Mouse (Mus musculus): Measurements from ENCODE around the gene Chn2. TPM values are rescaled to one million over a fixed set of nuclear protein-coding genes. Genes with fewer than 3 reads are reported as not detected.

Gene Chn2
- total RNA-seq, 2 experiments from 2014 or later, result 7.1 to 7.8 TPM

GRCm38 (mm10) chr6:54042142-54042541 is 2.8 kb downstream of the Chn2 start:
- DNase-seq, result no peak

- DNase-seq, result no peak
Observed at GRCm38 (mm10) chr6:54043536-54043935, 4.2 kb downstream of the Chn2 start.

GRCm38 (mm10) chr6:54045748-54046721 is 6.7 kb downstream of the Chn2 start:
- no peak for DNase-seq

GRCm38 (mm10) chr6:54046884-54047747 is 7.8 kb downstream of the Chn2 start:
- no peak for DNase-seq

- no peak for DNase-seq
Observed at GRCm38 (mm10) chr6:54048768-54049167, 9.4 kb downstream of the Chn2 start.

- DNase-seq, result no peak
Observed at GRCm38 (mm10) chr6:54051173-54051572, 11.8 kb downstream of the Chn2 start.

- no peak for DNase-seq
Observed at GRCm38 (mm10) chr6:54052124-54052523, 12.8 kb downstream of the Chn2 start.

GRCm38 (mm10) chr6:54052666-54053065 is 13.3 kb downstream of the Chn2 start:
- DNase-seq, result no peak

GRCm38 (mm10) chr6:54053316-54053715 is 14.0 kb downstream of the Chn2 start:
- no peak for DNase-seq

- no peak for DNase-seq
Observed at GRCm38 (mm10) chr6:54055387-54055786, 16.0 kb downstream of the Chn2 start.

- DNase-seq, result no peak
Observed at GRCm38 (mm10) chr6:54056548-54057532, 17.5 kb downstream of the Chn2 start.

GRCm38 (mm10) chr6:54057661-54058060 is 18.3 kb downstream of the Chn2 start:
- no peak for DNase-seq

- DNase-seq, result no peak
Observed at GRCm38 (mm10) chr6:54058837-54059236, 19.5 kb downstream of the Chn2 start.

- no peak for DNase-seq
Observed at GRCm38 (mm10) chr6:54060258-54060657, 20.9 kb downstream of the Chn2 start.

- no peak for DNase-seq
Observed at GRCm38 (mm10) chr6:54061375-54061774, 22.0 kb downstream of the Chn2 start.

GRCm38 (mm10) chr6:54063878-54064277 is 24.5 kb downstream of the Chn2 start:
- no peak for DNase-seq

- DNase-seq, result no peak
Observed at GRCm38 (mm10) chr6:54067380-54067779, 28.0 kb downstream of the Chn2 start.

- DNase-seq, result no peak
Observed at GRCm38 (mm10) chr6:54068882-54069281, 29.5 kb downstream of the Chn2 start.

GRCm38 (mm10) chr6:54070736-54071135 is 31.4 kb downstream of the Chn2 start:
- peak; percentile 35 for DNase-seq

- no peak for DNase-seq
Observed at GRCm38 (mm10) chr6:54071478-54071877, 32.1 kb downstream of the Chn2 start.

- no peak for DNase-seq
Observed at GRCm38 (mm10) chr6:54074454-54074853, 35.1 kb downstream of the Chn2 start.

GRCm38 (mm10) chr6:54075419-54075818 is 36.1 kb downstream of the Chn2 start:
- DNase-seq, result no peak

All from gastrocnemius, postnatal 10 days (tissue).